Mouse (Mus musculus) T-helper 1 cell (primary cell): ENCODE data around the gene Bdkrb2.

Experiments
- in situ Hi-C: fragments of 300-600 bp; cut with MboI, MseI; formaldehyde crosslinking; loops from one replicate; pipeline ENCODE4 v1.15.1; 2025; ENCODE audit warnings: high pct_unique_total_duplicates

The Bdkrb2 gene

GRCm38 (mm10) chr12:105562936-105563680, at the start of gene Bdkrb2:
Bdkrb2 (plus strand) TSS chr12:105563226.
- in situ Hi-C loops: no loop called here

GRCm38 (mm10) chr12:105514111-105514510, 48.9 kb upstream of the Bdkrb2 start:
- in situ Hi-C loops: no loop called here

- in situ Hi-C loops: no loop called here
Observed at GRCm38 (mm10) chr12:105517026-105517675, 45.9 kb upstream of the Bdkrb2 start.

GRCm38 (mm10) chr12:105519851-105520250, 43.2 kb upstream of the Bdkrb2 start:
- in situ Hi-C loops: no loop called here

- in situ Hi-C loops: no loop called here
Observed at GRCm38 (mm10) chr12:105521170-105521762, 41.8 kb upstream of the Bdkrb2 start.

GRCm38 (mm10) chr12:105523737-105524136, 39.3 kb upstream of the Bdkrb2 start:
- in situ Hi-C loops: no loop called here

GRCm38 (mm10) chr12:105526186-105526585, 36.8 kb upstream of the Bdkrb2 start:
- in situ Hi-C loops: no loop called here

GRCm38 (mm10) chr12:105526829-105527228, 36.2 kb upstream of the Bdkrb2 start:
- in situ Hi-C loops: no loop called here

GRCm38 (mm10) chr12:105529545-105529944, 33.5 kb upstream of the Bdkrb2 start:
- in situ Hi-C loops: no loop called here

GRCm38 (mm10) chr12:105531724-105532371, 31.2 kb upstream of the Bdkrb2 start:
- in situ Hi-C loops: no loop called here

- in situ Hi-C loops: loop anchor here (5.0 kb wide), 1 partner anchor 1003 kb away; no protein-coding TSS in a partner anchor
Observed at GRCm38 (mm10) chr12:105534842-105535241, 28.2 kb upstream of the Bdkrb2 start.

- in situ Hi-C loops: loop anchor here (5.0 kb wide), 1 partner anchor 1004 kb away; no protein-coding TSS in a partner anchor
Observed at GRCm38 (mm10) chr12:105535968-105536760, 26.9 kb upstream of the Bdkrb2 start.

- in situ Hi-C loops: loop anchor here (5.0 kb wide), 1 partner anchor 1005 kb away; no protein-coding TSS in a partner anchor
Observed at GRCm38 (mm10) chr12:105537162-105537561, 25.9 kb upstream of the Bdkrb2 start.

- in situ Hi-C loops: loop anchor here (5.0 kb wide), 1 partner anchor 1007 kb away; no protein-coding TSS in a partner anchor
Observed at GRCm38 (mm10) chr12:105539649-105540048, 23.4 kb upstream of the Bdkrb2 start.

- in situ Hi-C loops: no loop called here
Observed at GRCm38 (mm10) chr12:105541590-105542402, 21.2 kb upstream of the Bdkrb2 start.

- in situ Hi-C loops: no loop called here
Observed at GRCm38 (mm10) chr12:105542513-105542912, 20.5 kb upstream of the Bdkrb2 start.

- in situ Hi-C loops: no loop called here
Observed at GRCm38 (mm10) chr12:105543176-105543575, 19.9 kb upstream of the Bdkrb2 start.

GRCm38 (mm10) chr12:105543751-105544150, 19.3 kb upstream of the Bdkrb2 start:
- in situ Hi-C loops: no loop called here

- in situ Hi-C loops: no loop called here
Observed at GRCm38 (mm10) chr12:105544872-105545271, 18.2 kb upstream of the Bdkrb2 start.
